Mouse (Mus musculus) bone marrow, adult 2 months (tissue): ENCODE data around the gene Sag. TPM values are rescaled to one million over a fixed set of nuclear protein-coding genes. Genes with fewer than 3 reads are reported as not detected.

Experiments used
- H3K27ac ChIP-seq: fragments of 200-500 bp; 2 replicates; pipeline ENCODE4 v1.5.1; 2012; ENCODE audit warnings: low read depth, mild to moderate bottlenecking, control low read depth, inconsistent platforms, low read length; ENCODE audit not compliant: control insufficient read depth, poor library complexity, insufficient read depth
- H3K4me1 ChIP-seq: fragments of 200-500 bp; 2 replicates; pipeline ENCODE4 v1.6.1; 2011; ENCODE audit warnings: low read length; ENCODE audit not compliant: control insufficient read depth, insufficient read depth
- H3K4me3 ChIP-seq: fragments of 200-500 bp; replicated peaks from 2 replicates; pipeline ENCODE3; 2011; ENCODE audit warnings: mild to moderate bottlenecking, low read depth, low read length, control low read depth; ENCODE audit not compliant: control insufficient read depth
- CTCF ChIP-seq: fragments of 200-500 bp; IDR thresholded peaks from 2 replicates; pipeline ENCODE4 v1.5.1; 2011; ENCODE audit warnings: low read length, control low read depth; ENCODE audit not compliant: control insufficient read depth, insufficient read depth
- POLR2A ChIP-seq: fragments of 200-500 bp; IDR thresholded peaks from 2 replicates; pipeline ENCODE4 v1.6.1; 2011; ENCODE audit warnings: low read depth, mild to moderate bottlenecking, control low read depth, low read length, borderline replicate concordance; ENCODE audit not compliant: control insufficient read depth
- WGBS: fragments of 180-500 bp; shearing (Covaris S2); methylation state at CpG from one replicate; pipeline ENCODE4 v1.1.7; 2018; 5-methylcytosine and 5-hydroxymethylcytosine counted together
- polyA plus RNA-seq: library from polyadenylated mRNA; stranded (reverse); fragments of >200 nt; gene quantifications from 2 replicates; pipeline ENCODE4 v1.2.4, GENCODE M21; 2011; ENCODE audit warnings: low replicate concordance; ENCODE audit not compliant: missing spikeins, insufficient read depth, insufficient read length

The Sag gene
- polyA plus RNA-seq, 1 experiment, result 7.0 TPM

- no peak overlapping the region for H3K27ac ChIP-seq
- WGBS, result 66% methylated on average over 11 of the region's 11 CpGs
- no peak for TF ChIP-seq CTCF
- no peak for TF ChIP-seq POLR2A
- H3K4me3 ChIP-seq, result no peak overlapping the region
- H3K4me1 ChIP-seq, result peaks cover 2% of the 10 kb centered on the region; the same call in 1 of the 2 replicates
Observed at GRCm38 (mm10) chr1:87840411-87841208, 37.1 kb downstream of the Sag start.

- peaks cover 10% of the 10 kb centered on the region; the same call in 1 of the 2 replicates for H3K4me1 ChIP-seq
- 12% methylated on average over 2 of the region's 2 CpGs for WGBS
- H3K27ac ChIP-seq, result peak overlapping the region; percentile 83
- no peak overlapping the region for H3K4me3 ChIP-seq
- TF ChIP-seq POLR2A (no peak), CTCF (no peak)
Observed at GRCm38 (mm10) chr1:87846801-87847474, 43.5 kb downstream of the Sag start.

- no peak for TF ChIP-seq POLR2A
- no peak for TF ChIP-seq CTCF
- Histone ChIP-seq H3K4me1 (peaks cover 10% of the 10 kb centered on the region; the same call in 1 of the 2 replicates), H3K4me3 (no peak overlapping the region), H3K27ac (peak overlapping the region; percentile 44; the same call in 1 of the 2 replicates)
- 18% methylated on average over 4 of the region's 4 CpGs for WGBS
Observed at GRCm38 (mm10) chr1:87847475-87848168, 44.1 kb downstream of the Sag start.

DNA sequence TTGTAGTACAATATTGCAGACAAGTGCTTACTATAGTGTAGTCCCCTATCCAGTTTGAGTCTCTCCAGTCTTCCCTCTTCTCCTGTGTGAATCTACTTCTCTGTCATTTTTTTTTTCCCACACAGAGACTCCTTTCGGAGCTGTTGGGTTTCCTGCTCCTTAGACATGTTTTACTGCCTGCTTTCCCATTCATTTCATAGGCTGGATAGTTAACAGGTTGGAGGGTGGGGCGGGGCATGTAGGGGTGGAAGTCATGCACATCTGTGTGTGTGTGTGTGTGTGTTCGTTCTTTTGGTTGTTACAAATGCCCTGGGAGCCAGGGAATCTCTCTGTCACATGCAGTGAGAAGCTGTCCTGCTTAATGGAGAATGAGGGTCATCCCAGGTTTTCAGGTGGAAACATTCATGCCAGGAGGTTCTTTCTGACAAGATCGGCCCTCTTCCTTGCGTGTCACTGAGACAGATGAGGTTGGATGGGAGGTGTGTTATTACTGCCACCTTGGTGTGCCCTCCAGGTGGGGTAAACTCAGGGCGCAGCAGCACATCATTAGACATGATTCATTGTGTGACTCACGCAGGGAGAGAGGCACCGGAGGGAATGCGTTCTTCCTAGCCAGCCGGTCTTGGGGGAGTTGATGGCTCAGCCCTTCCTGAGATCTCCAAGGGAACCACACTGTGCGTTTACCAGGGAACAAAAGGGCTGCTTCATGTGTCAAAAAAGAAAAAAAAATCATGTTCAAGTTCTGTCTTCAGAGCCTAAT, 44.9 kb downstream of the Sag start:
- WGBS, result 77% methylated on average over 11 of the region's 11 CpGs
- Histone ChIP-seq H3K4me3 (no peak overlapping the region), H3K4me1 (peaks cover 10% of the 10 kb centered on the region; the same call in 1 of the 2 replicates), H3K27ac (peak overlapping the region; percentile 77)
- TF ChIP-seq POLR2A, result no peak
- TF ChIP-seq CTCF, result no peak

GRCm38 (mm10) chr1:87849278-87849677, 45.8 kb downstream of the Sag start:
- no peak for TF ChIP-seq POLR2A
- TF ChIP-seq CTCF, result no peak
- no peak overlapping the region for H3K4me3 ChIP-seq
- H3K4me1 ChIP-seq, result peaks cover 10% of the 10 kb centered on the region; the same call in 1 of the 2 replicates
- WGBS, result 23% methylated on average over 5 of the region's 5 CpGs
- peak overlapping the region; percentile 65; the same call in 1 of the 2 replicates for H3K27ac ChIP-seq

GRCm38 (mm10) chr1:87851344-87851743, 47.9 kb downstream of the Sag start:
- peaks cover 10% of the 10 kb centered on the region; the same call in 1 of the 2 replicates for H3K4me1 ChIP-seq
- H3K27ac ChIP-seq, result peak overlapping the region; percentile 49; the same call in 1 of the 2 replicates
- WGBS, result 64% methylated on average over 3 of the region's 3 CpGs
- no peak overlapping the region for H3K4me3 ChIP-seq
- TF ChIP-seq CTCF (no peak), POLR2A (no peak)

DNA sequence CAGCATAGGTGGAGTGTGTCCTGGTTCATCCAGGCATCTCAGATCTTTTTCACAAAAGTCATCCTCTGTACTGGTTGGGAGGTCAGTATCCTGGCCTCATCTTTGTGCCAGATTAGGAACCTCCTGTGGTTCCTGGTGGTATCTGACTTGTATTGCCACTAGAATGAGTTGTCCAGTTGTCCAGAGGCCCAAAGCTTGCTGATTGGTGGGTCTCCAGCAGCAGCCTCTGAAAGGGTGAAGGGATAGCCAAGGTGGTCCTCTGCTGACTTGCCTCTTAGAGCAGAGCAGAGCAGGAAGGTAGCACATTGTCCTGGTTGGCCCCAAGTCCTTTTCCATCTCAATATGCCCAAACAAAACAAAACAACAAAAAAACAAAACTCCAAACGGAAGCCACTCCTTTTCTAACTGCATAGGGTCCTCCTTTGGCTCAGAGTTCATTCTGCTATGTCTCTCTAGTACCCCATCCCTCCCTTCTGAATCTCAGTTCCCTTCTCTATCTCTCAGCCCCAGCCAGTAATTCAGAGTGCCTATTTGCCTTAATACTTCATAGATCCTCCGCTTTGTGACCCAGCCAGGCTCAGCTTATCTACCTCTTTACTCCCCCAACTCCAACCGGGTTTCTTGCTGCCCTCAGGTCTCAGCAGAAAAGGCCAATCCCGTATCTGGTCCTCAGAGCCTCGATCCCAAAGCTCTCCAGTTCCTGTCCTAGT, 48.8 kb downstream of the Sag start:
- TF ChIP-seq POLR2A (no peak), CTCF (no peak)
- Histone ChIP-seq H3K4me3 (no peak overlapping the region), H3K4me1 (peaks cover 9% of the 10 kb centered on the region; the same call in 1 of the 2 replicates), H3K27ac (peak overlapping the region; percentile 73)
- WGBS, result 62% methylated on average over 5 of the region's 5 CpGs
